Mouse (Mus musculus) large intestine, adult 2 months (tissue): ENCODE data around the gene Stag1. TPM values are rescaled to one million over a fixed set of nuclear protein-coding genes. Genes with fewer than 3 reads are reported as not detected.

Experiments
- DNase-seq: peaks from one replicate; pipeline ENCODE4 v3.0.0-alpha.2; 2012; ENCODE audit warnings: low read depth, low spot score
- WGBS: fragments of 180-500 bp; shearing (Covaris S2); methylation state at CpG from one replicate; pipeline ENCODE4 v1.1.7; 2018; 5-methylcytosine and 5-hydroxymethylcytosine counted together
- polyA plus RNA-seq: library from polyadenylated mRNA; depleted of rRNA; stranded (reverse); fragments of >200 nt; gene quantifications from 2 replicates; pipeline ENCODE4 v1.2.3, GENCODE M21; 2012

Gene Stag1
- polyA plus RNA-seq, 1 experiment = 3.3 TPM

DNA sequence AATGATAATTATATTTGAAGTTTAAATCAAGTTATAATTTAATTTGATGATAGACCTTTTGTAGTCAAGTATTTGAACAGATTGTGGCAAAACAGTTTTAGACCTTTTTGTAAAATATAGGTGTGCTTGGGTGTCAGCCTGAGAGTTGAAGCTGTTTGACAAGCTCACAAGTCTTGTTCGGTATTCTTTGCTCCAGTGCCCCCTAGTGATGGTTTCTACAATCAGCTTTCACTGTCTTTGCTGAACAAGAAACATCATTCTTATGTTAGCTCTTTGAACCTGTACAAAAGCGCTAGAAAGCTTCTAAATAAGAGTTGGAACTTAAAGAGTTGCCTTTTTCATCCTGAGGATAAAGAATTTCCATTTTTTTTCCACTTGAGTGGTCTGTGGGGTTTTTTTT is 319.5 kb downstream of the Stag1 start:
- peak; percentile 29 for DNase-seq
- WGBS = 31% methylated on average over 2 of the region's 2 CpGs

DNA sequence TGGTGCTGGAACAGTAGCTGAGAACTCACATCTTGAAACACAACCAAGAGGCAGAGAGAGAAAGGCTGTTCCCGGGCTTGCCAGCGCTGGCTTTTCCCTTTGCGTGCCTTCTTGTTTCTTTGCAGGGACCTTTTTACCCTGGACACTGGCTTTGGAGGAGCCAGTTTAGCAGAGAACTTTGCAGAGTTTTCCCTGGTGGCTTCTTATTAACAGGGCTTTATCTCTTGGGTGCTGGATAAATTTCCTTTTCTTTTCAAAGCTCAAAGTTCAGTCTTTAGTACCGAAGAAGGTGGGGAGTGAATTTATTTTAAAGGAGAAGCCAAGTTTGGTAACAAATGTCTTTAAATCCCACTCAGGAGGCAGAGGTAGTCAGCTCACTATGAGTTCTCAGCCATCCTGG is 329.0 kb downstream of the Stag1 start:
- DNase-seq = no peak
- 83% methylated on average over 4 of the region's 4 CpGs for WGBS

DNA sequence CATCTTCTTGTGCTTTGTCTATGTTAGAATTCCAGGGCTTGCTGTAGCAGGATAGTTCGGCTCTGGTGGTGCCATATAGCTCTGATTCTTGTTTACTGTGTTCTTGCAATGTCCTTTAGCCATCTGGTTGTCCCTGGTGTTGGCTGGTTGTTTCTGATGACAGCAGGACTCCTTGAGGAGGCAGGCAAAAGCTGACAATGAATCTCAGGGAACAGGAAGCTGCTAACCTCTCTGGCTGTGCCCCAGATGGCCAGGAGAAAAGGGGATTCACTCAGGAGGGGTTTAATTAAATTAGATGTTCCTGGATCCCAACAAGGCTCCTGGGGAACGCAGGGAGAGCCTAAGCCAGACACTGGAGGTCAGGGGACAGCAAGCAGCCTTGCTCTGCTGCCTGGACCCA is 344.4 kb downstream of the Stag1 start:
- 90% methylated on average over 2 of the region's 2 CpGs for WGBS
- DNase-seq = no peak

DNA sequence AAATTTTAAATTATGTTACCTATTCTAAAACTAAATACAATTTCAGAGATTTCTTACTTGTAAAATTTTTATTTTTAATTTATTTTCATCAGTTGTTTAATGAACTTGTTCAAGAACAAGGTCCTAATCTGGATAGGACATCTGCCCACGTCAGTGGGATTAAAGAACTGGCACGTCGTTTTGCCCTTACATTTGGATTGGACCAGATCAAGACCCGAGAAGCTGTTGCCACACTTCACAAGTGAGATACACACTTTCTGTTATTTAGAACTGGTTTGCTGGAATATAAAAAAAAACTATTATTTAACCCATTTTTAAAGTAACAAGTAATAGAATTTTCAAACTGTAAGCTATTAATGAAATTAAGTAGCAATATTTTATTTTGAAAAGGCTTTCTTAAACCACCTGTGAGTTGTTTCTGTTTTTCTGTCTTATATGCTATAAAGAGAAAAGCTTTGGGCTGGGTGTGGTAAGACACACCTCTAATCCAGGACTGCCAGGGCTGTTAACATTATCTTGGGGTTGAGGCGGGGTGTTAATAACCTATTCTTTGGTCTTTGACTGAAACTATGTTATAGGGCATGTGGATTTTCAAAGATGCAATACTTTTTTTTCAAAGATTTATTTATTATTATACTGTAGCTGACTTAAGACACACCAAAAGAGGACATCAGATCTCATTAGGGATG is 347.2 kb downstream of the Stag1 start:
- 84% methylated on average over 5 of the region's 5 CpGs for WGBS
- no peak for DNase-seq

DNA sequence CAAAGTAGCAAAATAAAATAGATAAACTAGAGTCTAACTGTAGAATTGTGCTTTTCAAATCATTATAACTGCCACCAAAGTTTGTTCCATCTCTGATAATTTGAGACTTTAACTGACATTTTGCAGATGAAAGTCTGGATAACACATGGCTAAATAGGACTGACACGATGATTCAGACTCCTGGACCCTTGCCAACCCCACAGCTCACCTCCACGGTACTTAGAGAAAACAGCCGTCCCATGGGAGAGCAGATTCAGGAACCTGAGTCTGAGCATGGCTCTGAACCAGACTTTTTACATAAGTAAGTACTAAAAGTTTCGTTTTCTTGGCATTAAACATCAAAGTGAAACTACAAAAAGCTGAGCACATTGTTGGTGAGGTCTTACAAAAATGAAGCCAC is 353.9 kb downstream of the Stag1 start:
- 21% methylated on average over 4 of the region's 4 CpGs for WGBS
- DNase-seq = peak; percentile 8

DNA sequence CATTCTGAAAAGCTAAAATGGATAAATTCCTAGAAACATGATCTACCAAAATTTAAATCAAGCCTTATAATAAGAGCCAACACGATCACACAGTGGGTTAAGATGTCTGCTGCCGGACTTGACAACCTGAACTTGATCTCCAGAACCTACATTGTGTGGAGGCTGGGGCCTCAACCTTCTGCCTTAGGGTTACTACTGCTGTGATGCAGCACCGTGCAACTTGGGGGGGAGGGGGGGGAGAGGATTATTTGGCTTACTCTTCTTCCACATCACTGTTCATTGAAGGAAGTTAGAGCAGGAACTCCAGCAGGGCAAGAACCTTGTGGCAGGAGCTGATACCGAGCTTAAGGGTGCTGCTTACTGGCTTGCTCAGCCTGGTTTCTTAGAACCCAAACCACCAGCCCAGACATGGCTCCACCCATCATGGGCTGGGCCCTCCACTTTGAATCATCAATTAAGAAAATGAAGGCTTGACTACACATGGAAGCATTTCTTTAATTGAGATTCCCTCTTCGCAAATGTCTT is 365.4 kb downstream of the Stag1 start:
- no peak for DNase-seq
- WGBS = 79% methylated on average over 5 of the region's 5 CpGs

DNA sequence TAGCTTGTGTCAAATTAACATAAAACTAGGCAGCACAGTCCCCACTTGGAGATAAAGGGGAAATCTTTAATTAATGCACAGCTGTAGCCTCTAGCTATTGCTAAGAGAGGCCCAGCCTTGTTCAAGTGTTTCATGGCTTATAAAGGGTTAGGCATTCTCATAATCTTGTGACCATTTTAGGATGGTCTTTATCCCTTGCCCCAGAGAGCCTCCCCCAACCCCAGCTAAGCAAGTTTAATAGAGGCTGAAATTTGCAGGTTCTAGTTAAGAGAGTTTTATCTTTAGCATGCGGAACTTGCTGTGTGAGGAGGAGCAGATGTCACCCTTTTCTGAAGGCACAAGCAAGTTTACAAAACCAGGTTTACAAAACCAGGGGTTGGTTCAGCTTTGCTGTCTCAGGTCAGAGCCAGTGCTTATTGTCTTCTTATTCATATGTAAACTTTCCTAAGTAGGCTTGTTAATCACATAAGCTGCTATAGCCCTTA is 365.9 kb downstream of the Stag1 start:
- no peak for DNase-seq
- WGBS = 86% methylated on average over 1 of the region's 1 CpGs

DNA sequence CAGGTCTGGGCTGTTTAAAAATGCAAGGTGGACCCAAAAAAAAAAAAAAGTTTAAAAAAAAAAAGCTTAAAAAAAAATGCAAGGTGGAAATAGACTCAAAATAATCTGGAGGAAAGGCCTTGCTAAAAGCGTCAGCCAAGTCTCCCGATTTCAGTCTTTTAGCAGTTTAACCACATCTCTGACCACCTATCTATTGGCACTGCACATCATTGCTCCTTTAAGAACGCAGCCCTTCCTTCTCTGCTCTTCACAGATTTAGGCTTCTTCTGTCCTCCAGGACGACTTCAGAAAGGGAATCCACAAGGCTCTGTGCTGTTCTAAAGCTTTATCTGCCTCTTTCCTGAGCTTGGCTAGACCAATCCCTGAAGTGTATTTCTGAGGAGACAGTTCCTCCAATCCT is 366.5 kb downstream of the Stag1 start:
- 84% methylated on average over 4 of the region's 4 CpGs for WGBS
- DNase-seq = no peak

DNA sequence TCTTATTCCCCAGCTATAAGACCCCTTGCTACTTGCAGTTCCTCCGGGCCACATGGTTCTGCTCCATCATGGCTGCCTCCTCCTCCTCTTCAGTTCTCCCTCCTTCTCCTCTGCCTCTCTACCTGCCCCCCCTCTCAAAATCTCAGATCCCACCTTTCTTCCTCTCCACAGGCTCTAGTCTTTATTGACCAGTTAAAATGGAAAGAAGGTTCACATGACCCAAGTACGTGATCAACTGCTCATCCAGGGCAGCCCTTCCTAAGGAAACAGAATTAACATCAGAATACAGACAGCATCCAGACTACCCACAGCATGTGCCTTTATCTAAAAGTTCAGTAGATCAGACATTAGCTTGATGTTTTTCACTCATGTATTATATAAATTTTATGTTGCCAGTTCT is 371.9 kb downstream of the Stag1 start:
- no peak for DNase-seq
- WGBS = 93% methylated on average over 2 of the region's 2 CpGs

DNA sequence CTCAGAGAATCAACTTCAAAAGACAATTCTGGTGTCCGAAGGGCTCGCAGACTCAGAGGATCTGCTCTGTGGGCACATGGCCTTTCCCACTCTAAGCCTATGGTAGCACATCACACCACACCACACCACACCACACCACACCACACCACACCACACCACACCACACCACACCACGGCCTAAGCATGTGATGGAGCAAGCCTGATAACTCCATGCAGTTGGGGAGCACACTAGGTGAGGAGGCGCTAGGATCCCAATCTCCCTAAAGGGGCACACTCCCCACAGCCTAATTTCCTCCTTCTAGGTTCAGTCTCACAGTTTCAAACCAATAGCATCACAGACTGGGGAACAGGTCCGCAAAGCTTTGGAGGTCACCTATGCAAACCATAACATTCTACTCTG is 381.1 kb downstream of the Stag1 start:
- no peak for DNase-seq
- WGBS = 95% methylated on average over 5 of the region's 5 CpGs

DNA sequence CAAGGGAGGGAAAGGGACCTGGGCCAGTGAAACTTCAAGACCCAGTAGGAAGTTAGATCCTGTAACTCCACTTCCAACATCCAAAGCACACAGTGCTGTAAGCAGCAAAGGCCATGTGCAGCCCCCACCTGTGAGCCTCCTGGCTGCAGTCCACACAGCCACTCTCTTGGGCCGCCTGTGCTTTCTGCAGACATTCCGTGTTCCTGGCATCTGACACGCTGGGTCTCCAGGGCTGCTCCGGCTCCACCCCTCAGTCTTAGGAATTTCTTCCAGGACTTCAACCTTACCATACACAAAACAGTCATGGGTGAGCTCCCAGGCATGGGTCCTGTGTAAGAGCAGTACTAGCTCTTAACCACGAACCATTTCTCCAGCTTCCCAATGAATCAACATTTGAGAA is 381.7 kb downstream of the Stag1 start:
- no peak for DNase-seq
- WGBS = 74% methylated on average over 5 of the region's 5 CpGs

DNA sequence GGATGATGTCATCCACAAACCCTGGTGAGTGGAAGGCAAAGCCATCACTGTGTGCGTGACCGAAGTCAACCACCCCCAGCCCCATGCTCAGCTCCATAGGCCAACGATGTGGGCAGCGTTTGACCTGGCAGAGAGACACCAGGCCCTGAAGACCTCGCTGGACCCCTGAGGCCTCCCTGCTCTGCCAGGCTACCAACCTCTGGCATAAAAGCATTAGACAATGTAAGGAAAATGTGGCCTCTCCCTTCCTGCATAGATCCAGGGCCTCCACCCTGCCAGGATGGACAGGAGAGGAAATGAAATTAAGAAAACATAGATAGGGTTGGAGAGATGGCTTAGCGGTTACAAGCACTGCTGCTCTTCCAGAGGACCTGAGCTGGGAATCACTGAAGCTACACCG is 385.2 kb downstream of the Stag1 start:
- WGBS = 93% methylated on average over 7 of the region's 7 CpGs

DNA sequence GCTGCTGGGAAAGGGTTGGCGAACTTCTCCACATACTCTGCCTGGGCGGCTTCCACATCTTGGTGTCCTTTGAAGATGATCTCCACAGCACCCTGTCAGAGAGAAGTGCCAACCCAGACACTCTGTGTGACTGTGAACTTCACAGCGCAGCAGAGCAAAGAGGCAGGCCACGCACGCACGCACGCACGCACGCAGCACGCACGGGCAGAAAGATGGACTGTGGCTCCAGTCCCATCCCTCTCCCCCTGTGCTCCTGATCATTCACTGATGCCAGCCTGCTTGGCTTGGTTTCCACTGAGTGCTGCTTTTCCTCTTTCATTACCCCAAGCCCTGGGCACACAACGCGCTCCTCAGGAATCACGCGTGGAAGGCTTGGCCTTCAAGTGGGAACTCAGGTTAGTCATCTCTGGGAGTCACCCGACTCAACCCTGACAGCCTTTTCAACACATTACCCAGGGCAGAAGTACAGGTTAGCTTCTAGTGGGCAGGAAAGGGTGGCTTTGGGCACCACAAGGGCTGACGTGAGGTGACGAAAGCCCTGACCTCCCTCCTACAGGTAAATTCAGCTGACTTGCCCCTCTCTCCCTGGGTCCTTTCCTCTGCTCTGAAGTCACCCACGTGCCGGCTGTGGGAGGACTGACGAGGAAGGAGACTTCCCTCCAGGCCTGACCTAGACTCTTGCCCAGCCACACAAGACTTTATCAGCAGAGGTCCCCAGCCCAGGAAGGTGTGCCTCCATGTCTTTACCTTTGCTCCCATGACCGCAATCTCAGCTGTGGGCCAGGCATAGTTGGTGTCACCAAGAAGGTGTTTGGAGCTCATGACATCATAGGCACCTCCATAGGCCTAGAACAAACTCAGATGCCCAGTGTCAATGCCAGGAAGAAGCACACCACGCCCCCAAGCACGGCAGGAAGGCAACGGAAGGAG is 387.0 kb downstream of the Stag1 start:
- DNase-seq = no peak
- 95% methylated on average over 25 of the region's 25 CpGs for WGBS

More for the DNA sequence above, 385.2 kb downstream of the Stag1 start:
- no peak for DNase-seq

DNA sequence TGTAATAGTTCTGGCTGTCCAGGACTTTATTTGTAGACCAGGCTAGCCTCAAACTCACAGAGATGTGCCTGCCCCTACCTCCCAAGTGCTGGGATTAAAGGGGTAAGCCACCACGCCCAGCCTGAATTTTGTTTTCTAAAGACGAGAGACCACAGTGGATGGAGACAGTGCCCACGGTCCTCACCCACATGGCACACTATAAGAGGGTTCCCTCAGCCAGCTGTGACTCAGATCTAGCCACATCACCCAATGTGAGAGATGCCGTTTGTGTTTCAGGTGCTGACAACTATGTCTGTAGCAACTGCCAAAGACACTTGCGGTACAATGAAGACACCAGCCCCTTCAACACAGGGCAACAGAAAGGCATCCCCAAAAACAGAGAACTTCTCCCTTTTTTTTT is 389.4 kb downstream of the Stag1 start:
- 95% methylated on average over 5 of the region's 5 CpGs for WGBS
- no peak for DNase-seq

DNA sequence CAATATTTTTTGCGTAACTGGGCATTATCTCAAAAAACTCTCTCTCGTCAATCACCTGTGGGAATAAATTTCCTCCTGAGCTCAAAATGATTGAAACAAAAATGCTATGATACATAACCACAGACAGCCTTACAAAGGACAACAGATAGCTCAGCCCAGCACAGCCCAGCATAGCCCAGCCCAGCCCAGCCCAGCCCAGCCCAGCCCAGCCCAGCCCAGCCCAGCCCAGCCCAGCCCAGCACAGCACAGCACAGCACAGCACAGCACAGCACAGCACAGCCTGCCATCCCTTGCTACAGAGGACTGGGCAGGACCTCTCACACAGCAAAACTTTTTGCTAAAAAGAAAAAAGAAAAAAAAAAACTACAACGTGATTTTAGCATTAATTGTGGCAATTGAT is 390.3 kb downstream of the Stag1 start:
- 88% methylated on average over 3 of the region's 3 CpGs for WGBS
- DNase-seq = no peak

DNA sequence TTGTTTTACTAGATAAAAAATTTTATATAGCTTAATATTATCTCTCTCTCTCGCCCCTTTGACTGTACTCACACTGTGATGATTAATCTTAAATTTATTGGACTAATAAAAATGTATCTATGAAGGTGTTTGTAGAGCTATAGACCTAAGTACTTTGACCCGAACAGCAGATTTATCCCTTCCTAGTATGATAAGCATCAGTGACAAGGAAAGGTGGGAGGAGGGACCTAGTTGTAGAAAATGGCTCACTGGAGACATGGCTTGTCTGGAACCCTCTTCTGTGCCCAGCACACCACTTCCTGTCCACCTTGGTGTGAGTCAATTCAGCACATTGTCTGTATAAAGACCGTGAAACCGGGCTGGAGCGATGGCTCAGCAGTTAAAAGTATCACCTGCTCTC is 393.0 kb downstream of the Stag1 start:
- DNase-seq = no peak
- WGBS = 67% methylated on average over 5 of the region's 5 CpGs

DNA sequence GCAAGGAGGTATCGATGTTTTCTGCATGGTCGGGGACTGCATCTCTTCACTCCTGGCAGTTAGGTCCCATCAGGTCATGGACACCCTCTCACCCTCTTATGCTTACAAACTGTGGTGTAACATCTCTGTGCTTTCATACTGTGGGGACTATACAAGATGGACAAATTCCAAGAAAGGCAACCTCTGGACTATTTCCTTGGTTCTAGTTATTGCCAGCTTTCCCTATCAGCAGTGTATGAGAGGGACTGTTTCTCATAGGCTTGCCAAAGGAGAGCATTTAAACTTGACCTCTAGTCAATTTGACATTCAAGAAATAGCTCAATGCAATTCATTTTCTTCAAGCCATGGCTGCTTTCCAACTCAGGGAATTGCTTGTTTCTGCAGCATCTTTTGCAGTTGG is 393.7 kb downstream of the Stag1 start:
- 94% methylated on average over 2 of the region's 2 CpGs for WGBS

DNA sequence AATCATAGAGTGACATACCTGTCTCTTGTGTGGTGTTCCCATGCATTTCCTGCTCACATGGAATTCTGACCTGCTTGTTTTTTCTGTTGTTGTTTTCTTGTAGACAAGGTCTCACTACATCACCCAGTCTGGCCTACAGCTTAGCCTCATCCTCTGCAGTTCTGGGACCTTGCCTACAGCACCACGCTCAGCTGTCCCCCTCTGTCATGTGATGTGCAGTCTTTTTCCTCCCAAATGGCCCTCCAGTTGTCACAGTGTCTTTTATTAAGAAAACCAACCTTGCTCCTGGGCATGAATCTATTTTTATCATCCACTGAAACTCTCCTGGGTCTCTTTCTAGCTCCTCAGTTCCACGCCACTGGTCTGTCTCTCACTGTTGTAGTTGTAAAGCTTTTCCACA is 394.6 kb downstream of the Stag1 start:
- no peak for DNase-seq
- 94% methylated on average over 2 of the region's 2 CpGs for WGBS

More for the DNA sequence above, 393.7 kb downstream of the Stag1 start:
- DNase-seq = no peak

DNA sequence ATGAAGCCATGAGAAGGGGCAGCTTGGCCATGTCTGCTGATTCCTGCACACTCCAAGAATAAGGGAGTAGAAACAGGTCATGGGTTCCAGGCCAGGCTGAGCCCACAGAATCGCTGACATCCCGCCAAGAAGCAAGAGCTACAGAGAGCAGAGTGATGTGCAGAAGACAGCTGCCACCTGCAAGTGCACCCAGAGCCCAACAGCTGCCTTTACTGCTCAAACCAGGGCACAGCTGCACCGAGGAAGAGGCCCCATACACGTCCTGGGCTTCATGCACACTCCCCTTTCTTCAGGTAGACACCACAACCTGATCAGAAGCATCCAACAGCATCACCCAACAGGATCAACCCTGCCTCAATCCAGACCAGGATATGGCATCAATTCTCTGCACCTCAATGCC is 396.3 kb downstream of the Stag1 start:
- no peak for DNase-seq
- 96% methylated on average over 4 of the region's 4 CpGs for WGBS

DNA sequence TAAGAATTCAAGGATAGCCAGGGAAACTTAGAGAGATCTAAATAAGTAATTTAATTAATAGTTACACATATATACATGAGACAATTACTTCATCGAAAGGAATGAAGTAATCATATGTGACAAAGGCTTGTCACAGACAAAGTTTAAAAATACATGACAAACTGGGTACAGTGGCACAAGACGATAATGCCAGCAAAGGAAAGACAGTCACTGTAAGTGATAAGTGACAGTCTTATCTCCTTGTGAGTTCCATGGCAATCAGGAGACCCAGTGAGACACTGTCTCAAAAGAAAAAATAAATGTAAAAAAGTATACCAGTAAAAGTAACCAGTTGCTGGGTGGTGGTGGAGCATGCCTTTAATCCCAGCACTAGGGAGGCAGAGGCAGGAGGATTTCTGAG is 399.5 kb downstream of the Stag1 start:
- no peak for DNase-seq
- WGBS = 92% methylated on average over 2 of the region's 2 CpGs

DNA sequence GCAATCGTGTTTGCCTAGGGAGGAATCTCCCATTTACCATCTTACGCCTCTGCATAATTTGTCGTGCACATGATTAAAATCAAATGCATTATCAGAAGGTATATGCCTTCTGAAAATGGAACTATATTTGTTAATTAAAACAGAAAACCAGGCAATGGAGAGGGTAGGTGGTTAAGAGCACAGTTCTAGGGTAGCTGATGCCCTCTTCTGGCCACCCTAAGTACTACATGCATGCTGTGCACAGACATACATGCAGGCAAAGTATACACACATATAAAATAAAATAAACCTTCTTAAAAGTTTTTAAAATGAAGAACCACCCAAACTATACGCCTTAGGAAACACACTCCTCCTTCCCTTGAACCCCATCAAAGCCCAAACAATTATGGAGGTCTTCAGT is 404.5 kb downstream of the Stag1 start:
- no peak for DNase-seq
- WGBS = over 99% methylated on average over 4 of the region's 4 CpGs
